Mouse (Mus musculus) urinary bladder, postnatal 25 days (tissue): ENCODE results near the gene Tex13b.
"Not testable (repeated sequence)": the region's sequence is repeated elsewhere in the genome, so short reads cannot be mapped to it uniquely, and the experiment has no call there.

Source experiments
- DNase-seq: peaks from one replicate; pipeline ENCODE4 v3.0.0; 2022; ENCODE audit warnings: low spot score

The Tex13b gene

GRCm38 (mm10) chrX:140813312-140814006, at the start of gene Tex13b:
Gene Tex13b, minus strand, starts transcription at chrX:140813433.
- DNase-seq: no peak

DNA sequence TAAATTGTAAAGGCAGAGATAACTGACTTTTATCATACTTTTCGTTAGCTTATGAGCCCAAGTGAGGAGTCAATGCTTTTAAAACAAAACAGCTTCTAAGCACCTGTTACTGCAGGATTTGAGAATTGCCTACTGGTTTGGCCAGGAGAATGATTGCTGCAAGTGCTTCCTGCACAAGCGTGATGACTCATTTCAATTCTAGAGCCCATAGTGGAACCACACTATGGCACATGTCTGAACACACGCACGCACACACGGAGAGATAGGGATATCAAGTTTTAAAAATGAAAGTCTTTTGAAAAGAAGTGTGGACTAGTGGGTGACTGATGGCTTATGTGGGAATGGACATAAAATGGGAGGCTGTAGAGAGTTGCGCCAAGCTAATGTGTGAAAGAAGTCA, 49.5 kb upstream of the Tex13b start:
- DNase-seq: no peak

DNA sequence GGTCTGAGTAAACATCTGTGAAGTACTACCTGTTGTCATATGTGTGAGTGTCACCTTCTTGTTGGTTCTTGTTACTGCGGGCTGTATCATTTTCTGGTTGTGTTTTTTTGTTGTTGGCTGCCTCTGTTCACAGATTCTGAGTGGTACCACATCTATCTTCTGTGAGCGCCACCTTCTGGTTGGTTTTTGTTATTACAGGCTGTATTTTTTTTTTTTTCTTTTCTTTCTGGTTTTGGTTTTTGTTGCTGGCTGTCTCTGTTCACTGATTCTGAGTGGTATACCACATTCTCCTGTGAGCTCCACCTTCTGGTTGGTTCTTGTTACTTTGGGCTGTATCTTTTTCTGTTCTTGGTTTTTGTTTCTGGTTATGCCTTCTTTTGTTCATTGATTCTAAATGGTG, 44.2 kb upstream of the Tex13b start:
- no peak for DNase-seq

DNA sequence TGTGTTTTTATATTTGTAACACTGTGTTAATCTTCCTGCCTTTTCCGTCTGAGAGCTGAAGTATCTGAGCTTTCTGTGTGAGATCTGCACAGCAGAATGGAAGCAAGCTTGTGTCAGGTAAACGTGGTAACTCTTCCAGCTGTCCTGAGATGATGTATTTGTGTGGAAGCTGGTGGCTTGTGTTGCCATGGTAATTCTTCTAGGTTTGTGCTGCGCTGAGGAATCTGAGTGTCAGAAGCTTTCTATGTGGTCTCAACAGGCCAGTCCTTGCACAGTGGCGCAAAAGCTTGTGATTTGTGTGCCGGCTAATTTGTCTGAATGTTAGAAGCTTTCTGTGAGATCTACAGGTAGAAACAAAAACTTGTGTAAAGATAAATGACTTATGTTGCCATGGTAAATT, 43.8 kb upstream of the Tex13b start:
- DNase-seq: not testable (repeated sequence)

DNA sequence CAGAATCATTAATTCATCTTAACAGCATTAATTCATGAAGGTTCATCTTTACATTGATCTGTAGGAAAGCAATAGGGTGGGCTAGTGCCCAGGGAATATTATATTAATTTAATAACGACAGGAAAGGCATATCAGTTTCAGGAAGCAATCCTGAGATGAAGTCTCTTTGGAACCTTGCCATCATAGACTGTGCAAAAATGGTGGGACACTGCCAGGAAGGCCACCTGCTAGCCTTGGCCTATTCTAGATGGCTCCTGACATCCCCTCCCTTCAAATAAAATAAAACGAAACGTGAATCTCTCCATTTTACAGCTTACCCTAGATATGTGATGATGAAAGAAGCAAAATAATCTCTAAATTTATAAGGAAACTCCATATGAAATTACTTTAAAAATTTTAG, 41.3 kb upstream of the Tex13b start:
- no peak for DNase-seq

DNA sequence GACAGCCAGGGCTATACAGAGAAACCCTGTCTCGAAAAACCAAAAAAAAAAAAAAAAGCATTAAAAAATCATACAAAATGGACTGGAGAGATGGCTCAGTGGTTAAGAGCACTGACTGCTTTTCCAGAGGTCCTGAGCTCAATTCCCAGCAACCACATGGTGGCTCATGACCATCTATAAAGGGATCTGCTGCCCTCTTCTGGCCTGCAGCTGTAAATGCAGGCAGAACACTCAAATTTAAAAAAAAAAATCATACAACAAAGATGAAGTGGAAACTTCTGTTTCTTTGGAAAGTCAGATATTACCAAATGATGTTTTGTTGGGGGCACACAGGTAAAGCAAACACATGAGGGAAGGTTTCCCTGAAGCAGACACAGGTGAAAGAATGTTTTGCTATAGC, 32.2 kb upstream of the Tex13b start:
- DNase-seq: not testable (repeated sequence)

DNA sequence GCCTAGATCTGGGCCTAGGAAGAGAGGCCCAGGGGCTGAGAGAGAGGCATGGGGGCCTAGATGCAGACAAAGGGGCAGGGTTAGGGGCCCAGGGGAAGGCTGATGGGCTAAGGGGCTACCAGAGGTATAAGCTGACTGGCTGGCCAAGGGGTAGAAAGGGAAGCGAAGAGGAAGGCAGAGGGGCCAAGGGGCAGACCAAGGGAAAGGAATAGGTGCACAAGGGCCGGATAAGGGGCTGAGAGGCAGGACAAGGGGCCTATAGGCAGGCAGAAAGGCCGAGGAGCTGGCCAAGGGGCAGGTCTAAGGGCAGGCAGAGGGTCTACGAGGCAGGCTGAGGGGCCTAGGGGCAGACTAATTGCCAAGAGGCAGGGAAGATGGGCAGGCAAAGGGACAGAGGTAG, 26.7 kb upstream of the Tex13b start:
- no peak for DNase-seq

GRCm38 (mm10) chrX:140838077-140838476, 24.8 kb upstream of the Tex13b start:
- DNase-seq: no peak

- DNase-seq: no peak
Observed at GRCm38 (mm10) chrX:140831706-140832105, 18.5 kb upstream of the Tex13b start.

DNA sequence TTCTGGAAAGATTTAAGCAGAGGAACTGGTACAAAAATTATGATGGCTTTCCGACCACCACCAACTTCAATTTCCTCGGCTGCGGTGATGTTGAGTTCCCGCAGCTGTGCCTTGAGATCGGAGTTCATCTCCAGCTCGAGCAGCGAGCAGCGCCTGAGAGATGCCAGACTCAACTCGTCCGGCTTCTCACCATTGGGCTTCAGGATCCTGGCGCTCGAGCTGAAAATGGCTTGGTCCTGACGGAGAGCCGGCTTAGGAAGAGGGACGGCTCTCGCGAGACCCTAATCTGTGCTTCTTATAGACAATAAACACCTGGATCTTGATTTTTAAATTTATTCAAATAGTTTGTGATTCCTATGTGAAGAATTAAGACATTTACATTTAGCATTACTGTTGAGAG, 9.1 kb upstream of the Tex13b start:
- no peak for DNase-seq

GRCm38 (mm10) chrX:140805340-140805739, 7.9 kb downstream of the Tex13b start:
- no peak for DNase-seq

DNA sequence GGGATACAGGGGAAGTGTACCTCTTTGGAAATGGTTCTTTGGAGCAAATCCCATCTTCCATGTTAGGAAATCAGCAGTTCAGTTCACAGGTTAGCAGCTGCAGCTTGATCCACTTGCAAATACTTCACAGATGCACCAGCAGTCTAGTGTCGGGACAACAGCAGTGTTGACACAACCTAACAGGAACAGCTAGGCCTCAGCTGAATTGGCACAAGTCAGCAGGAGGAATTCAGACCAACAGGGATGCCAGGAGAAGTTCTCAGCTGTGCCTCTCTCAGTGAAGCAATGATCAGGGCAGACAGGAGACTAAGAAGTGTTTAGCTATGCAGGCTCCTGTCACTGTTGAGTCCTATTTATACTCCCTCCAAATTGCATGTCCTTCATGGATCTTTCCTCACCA, 43.4 kb downstream of the Tex13b start:
- DNase-seq: no peak
